Mouse (Mus musculus) MEL (cell line): ENCODE data around the gene Maip1.

Experiments used
- BHLHE40 ChIP-seq: IDR thresholded peaks from 2 replicates; pipeline ENCODE4 v1.6.1; 2012; ENCODE audit warnings: low read depth, mild to moderate bottlenecking, inconsistent platforms, low read length, improper control_type of control experiment, borderline replicate concordance
- CTCF ChIP-seq, 3 experiments: IDR thresholded peaks in 2 of 3; conservative IDR thresholded peaks in 1 of 3; 2 replicates each; pipeline ENCODE4 v1.5.1; 2011 to 2012; ENCODE audit warnings: low read length in 3 of 3, low read depth in 2 of 3, mild to moderate bottlenecking in 2 of 3, improper control_type of control experiment in 1 of 3, inconsistent platforms in 1 of 3, mixed read lengths in 1 of 3, moderate library complexity in 1 of 3; ENCODE audit not compliant: control insufficient read depth in 1 of 3, insufficient read depth in 1 of 3, poor library complexity in 1 of 3, severe bottlenecking in 1 of 3
- E2F4 ChIP-seq: IDR thresholded peaks from 2 replicates; pipeline ENCODE4 v1.6.1; 2011; ENCODE audit warnings: low read depth, low read length, improper control_type of control experiment, borderline replicate concordance
- EP300 ChIP-seq, 2 experiments: IDR thresholded peaks; 2 replicates each; pipeline ENCODE4 v1.6.1; 2011; ENCODE audit warnings: improper control_type of control experiment in 2 of 2, low read length in 2 of 2, low read depth in 1 of 2, mild to moderate bottlenecking in 1 of 2
- GATA1 ChIP-seq: IDR thresholded peaks from 2 replicates; pipeline ENCODE4 v1.6.1; 2011; ENCODE audit warnings: low read depth, low read length, improper control_type of control experiment
- MAX ChIP-seq: IDR thresholded peaks from 2 replicates; pipeline ENCODE4 v1.6.1; 2011; ENCODE audit warnings: low read length, improper control_type of control experiment
- MYC ChIP-seq: IDR thresholded peaks from 2 replicates; pipeline ENCODE4 v1.6.1; 2011; ENCODE audit warnings: low read depth, mild to moderate bottlenecking, low read length, improper control_type of control experiment, moderate library complexity
- POLR2A ChIP-seq, 2 experiments: IDR thresholded peaks; 2 replicates each; pipeline ENCODE4 v1.6.1; 2011 to 2012; ENCODE audit warnings: low read length in 2 of 2, mild to moderate bottlenecking in 2 of 2, control low read depth in 1 of 2, improper control_type of control experiment in 1 of 2, low read depth in 1 of 2, moderate library complexity in 1 of 2; ENCODE audit not compliant: control insufficient read depth in 1 of 2, insufficient read depth in 1 of 2, poor library complexity in 1 of 2
- POLR2AphosphoS2 ChIP-seq: IDR thresholded peaks from 2 replicates; pipeline ENCODE4 v1.6.1; 2011; ENCODE audit warnings: low read length, improper control_type of control experiment
- POLR2AphosphoS5 ChIP-seq: IDR thresholded peaks from 2 replicates; pipeline ENCODE4 v1.6.1; 2012; ENCODE audit warnings: low read depth, borderline replicate concordance, mild to moderate bottlenecking, inconsistent platforms, low read length, moderate library complexity, mixed read lengths
- RAD21 ChIP-seq: IDR thresholded peaks from 2 replicates; pipeline ENCODE4 v1.6.1; 2011; ENCODE audit warnings: mild to moderate bottlenecking, low read depth, low read length, improper control_type of control experiment
- RCOR1 ChIP-seq: IDR thresholded peaks from 2 replicates; pipeline ENCODE4 v1.6.1; 2012; ENCODE audit warnings: low read depth, mild to moderate bottlenecking, inconsistent platforms, low read length, improper control_type of control experiment
- TAL1 ChIP-seq: IDR thresholded peaks from 2 replicates; pipeline ENCODE4 v1.6.1; 2012; ENCODE audit warnings: mild to moderate bottlenecking, inconsistent platforms, low read length, moderate library complexity, mixed read lengths
- USF1 ChIP-seq: IDR thresholded peaks from 2 replicates; pipeline ENCODE4 v1.6.1; 2014; ENCODE audit warnings: low read depth, mild to moderate bottlenecking, inconsistent platforms, low read length, improper control_type of control experiment, moderate library complexity

DNA sequence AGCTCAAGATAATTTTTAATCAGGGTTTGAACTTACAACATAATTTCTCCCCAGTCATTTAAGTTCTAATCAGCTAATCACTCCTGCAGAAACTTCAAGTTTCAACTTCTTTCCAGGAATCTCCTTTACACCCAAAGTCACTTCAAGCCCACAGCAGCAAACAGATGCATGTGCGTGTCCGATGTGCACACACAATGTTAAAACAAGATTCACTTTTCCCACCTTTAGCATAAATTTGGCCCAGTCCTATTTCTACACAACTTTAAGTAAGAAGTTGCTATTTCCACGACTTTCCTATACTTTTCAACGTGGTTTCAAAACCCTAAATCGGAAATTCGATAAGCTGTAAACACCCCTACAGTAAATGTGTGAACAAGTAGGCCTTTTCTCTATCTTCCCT is 29.3 kb upstream of the Maip1 start:
- TF ChIP-seq BHLHE40 (no peak), CTCF (IDR thresholded peaks at IDR 0.05 in 2 of 3, conservative IDR thresholded peaks at IDR 0.05 in 1 of 3; ENCODE audit: control insufficient read depth in 1 of 3, insufficient read depth in 1 of 3, low read depth in 2 of 3, low read length in 3 of 3, poor library complexity in 1 of 3, severe bottlenecking in 1 of 3) (no peak), RCOR1 (no peak), USF1 (no peak), EP300 (IDR thresholded peaks at IDR 0.05; ENCODE audit: low read depth in 1 of 2, low read length in 2 of 2) (peak; percentile 3 to 6; a peak in 1 of 4 replicates), POLR2A (IDR thresholded peaks at IDR 0.05; ENCODE audit: control insufficient read depth in 1 of 2, insufficient read depth in 1 of 2, low read depth in 1 of 2, low read length in 2 of 2, poor library complexity in 1 of 2) (no peak), GATA1 (peak; percentile 11; the same call in 1 of the 2 replicates), TAL1 (no peak), E2F4 (no peak), POLR2AphosphoS2 (no peak), MYC (peak; percentile 28; the same call in 1 of the 2 replicates), POLR2AphosphoS5 (no peak), RAD21 (no peak), MAX (peak; percentile 15; the same call in 1 of the 2 replicates)
